Mouse (Mus musculus): ENCODE measurements around the gene Ccdc97.

Ccdc97 gene

GRCm38 (mm10) chr7:25720760-25721159 is 1.9 kb upstream of the Ccdc97 start:
- no peak for DNase-seq (ENCODE audit: extremely low spot score, low spot score)

GRCm38 (mm10) chr7:25719761-25720610 is 1.1 kb upstream of the Ccdc97 start:
- peak; percentile 86 for DNase-seq (ENCODE audit: extremely low spot score, low spot score)

- DNase-seq (ENCODE audit: extremely low spot score, low spot score) = no peak
Measured at GRCm38 (mm10) chr7:25717478-25717877, 1.4 kb downstream of the Ccdc97 start.

DNA sequence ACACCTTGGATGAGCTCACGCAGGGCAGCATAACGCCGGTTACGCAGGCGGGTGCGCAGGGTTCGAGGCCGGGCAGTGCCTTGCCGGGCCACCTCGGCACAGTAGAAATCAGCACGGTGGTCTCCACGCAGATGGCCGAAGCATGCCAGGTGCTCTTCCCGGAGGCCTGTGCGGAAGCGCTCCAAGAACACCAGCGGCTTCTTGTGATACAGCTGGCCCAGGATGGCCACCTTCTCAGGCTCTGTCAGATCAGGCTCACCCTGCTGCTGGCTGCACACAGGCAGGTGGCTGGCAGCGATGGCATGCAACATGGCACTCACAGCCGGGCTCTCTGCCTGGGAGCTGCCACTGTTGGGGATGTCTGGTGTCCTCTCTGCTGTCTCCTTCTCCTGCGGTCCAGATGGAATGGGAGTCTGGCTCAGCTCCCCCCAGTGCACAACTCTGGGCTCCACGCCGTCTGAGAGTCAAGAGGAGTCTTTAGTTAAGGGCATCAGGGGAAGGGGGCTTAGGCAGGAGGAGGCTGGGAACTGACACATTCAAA is 3.1 kb downstream of the Ccdc97 start:
- DNase-seq (ENCODE audit: extremely low spot score, low spot score) = no peak

GRCm38 (mm10) chr7:25714581-25714980 is 4.3 kb downstream of the Ccdc97 start:
- no peak for DNase-seq (ENCODE audit: extremely low spot score, low spot score)

DNA sequence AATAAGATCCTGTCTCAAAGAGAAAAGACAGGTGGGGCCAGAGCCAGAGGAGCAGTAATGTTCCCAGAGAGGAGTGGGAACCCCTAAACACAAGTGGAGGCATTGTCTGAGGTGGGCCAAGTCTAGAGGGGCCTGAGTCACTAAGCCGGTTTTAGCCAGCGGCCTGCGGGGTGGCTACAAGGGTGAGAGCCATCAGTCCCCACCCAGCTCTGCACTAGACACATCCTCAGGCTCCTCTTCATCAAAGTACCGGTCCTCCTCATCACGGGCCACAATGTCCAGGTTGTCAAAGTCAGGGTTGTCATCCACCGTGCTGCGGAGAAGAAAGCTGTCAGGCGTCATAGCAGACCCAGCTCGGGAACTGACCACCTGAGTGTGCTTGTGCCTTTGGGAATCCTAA is 6.1 kb downstream of the Ccdc97 start:
- DNase-seq (ENCODE audit: extremely low spot score, low spot score) = no peak

DNA sequence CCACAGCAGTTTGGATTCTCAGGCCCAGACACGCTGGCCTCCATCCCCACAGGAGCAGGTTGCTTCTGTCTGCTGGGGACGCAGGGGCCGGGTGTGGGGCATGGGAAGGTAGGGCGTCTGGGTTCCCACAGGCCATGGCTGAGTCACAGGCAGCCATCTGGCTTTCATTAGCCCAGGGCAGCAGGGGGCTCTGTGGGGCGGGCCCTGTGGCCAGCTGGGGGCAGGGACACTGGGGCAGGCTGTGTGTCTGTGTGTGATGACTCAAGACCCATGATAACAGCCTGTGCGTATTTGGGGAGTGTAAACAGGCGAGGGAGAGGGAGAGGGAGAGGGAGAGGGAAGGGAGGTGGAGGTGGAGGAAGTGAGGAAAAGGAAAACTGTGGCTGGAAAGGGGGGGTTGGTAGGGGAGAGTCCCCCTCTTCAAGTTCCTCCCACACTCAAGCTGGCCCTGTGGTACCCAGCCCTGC is 7.1 kb downstream of the Ccdc97 start:
- peak; percentile 68 for DNase-seq (ENCODE audit: extremely low spot score, low spot score)

DNA sequence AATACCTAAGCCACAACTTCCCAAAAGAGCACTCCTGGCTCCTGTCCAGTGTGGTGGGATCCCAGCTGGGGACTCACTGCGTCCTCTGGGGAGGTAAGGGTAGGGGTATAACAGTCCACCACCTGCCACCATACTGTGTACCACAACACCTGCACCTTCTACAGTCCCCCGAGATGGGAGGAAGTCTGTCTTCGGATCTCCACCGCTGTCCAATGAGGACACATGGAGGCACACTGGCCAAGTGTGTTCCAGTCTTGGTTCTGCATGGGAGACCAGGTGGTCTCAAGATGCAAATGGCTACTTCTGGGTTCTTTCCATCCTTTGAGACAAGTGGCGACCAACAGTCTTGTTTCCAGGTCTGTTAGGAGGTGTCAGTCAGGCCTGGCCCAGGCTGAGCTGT is 7.7 kb downstream of the Ccdc97 start:
- DNase-seq (ENCODE audit: extremely low spot score, low spot score) = no peak

DNA sequence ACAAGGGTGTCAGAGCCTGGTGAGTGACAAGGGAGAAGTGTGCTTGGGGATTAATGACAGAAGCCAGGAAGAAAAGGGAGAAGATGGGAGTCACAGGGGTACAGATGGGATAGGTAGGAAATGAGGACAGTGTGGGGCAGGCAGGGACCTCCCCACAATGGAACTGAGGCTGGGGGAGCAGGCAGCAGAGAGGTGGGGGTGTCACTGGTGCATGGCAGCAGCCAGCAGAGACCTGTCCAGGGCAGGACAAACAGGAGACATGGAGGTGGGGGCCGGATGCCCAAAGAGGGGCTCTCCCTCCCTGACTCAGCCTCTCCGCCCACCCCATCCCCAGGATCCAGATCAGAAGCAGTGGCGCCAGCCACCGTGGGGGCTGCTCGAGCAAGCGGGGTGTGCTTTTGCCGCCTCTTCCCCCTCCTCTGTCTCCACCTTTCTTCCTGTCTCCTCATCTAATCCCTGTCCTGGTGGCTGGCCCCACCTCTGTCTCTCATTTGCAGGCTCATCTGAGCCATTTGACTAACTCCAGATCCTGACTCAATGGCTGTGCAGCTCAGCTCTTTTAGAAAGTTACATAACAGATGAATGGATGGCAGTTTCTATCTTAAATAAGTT is 8.3 kb downstream of the Ccdc97 start:
- no peak for DNase-seq (ENCODE audit: extremely low spot score, low spot score)

DNA sequence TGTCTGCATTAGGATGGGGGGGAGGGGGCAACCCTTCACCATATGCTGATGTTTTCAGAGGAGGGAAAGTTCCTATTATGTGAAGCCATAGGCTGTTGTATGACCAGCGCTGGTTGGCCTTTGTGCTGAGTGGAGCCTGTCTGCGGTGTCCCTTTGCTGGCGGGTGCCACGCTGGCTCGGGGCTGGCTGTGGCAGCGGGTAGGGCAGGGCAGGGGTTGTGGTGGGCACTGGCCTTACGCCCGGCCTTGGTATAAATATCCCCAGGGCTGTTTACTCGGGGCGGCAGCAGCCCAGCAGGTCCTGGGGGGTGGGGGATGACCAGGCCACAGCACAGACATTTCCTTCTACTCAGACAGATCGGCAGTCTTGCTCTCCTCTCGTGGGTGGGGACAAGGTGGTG is 8.9 kb downstream of the Ccdc97 start:
- no peak for DNase-seq (ENCODE audit: extremely low spot score, low spot score)

- no peak for DNase-seq (ENCODE audit: extremely low spot score, low spot score)
Measured at GRCm38 (mm10) chr7:25707581-25708292, 11.2 kb downstream of the Ccdc97 start.

DNA sequence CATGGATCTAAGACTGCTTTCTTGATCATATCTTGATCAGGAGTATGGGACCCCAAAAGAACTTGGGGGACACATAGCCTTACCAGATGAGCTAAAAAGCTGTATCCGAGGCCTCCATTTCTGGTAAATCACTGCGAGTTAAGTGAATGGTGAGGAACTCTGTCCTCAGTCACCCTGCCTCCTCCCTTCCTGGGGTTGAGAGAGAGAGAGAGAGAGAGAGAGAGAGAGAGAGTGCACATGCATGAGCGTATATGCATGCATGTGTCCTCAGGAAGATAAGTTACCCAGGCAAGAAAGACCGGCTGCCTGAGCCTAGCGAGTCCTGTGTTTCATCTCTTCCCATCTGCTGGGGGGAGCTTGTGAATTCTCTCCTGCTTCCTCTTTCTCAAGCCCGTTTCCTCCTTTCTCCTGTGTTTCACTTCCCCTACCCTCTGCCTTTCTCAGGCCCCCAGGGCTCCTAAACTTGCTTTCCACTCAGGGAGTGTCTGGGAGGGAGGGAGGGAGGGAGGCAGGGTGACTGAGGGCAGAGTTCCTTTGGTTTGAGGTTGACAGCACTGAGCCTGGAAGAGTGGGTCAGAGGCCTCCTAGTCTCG is 12.2 kb downstream of the Ccdc97 start:
- DNase-seq (ENCODE audit: extremely low spot score, low spot score) = no peak

- DNase-seq (ENCODE audit: extremely low spot score, low spot score) = no peak
Measured at GRCm38 (mm10) chr7:25705801-25706251, 13.1 kb downstream of the Ccdc97 start.

DNA sequence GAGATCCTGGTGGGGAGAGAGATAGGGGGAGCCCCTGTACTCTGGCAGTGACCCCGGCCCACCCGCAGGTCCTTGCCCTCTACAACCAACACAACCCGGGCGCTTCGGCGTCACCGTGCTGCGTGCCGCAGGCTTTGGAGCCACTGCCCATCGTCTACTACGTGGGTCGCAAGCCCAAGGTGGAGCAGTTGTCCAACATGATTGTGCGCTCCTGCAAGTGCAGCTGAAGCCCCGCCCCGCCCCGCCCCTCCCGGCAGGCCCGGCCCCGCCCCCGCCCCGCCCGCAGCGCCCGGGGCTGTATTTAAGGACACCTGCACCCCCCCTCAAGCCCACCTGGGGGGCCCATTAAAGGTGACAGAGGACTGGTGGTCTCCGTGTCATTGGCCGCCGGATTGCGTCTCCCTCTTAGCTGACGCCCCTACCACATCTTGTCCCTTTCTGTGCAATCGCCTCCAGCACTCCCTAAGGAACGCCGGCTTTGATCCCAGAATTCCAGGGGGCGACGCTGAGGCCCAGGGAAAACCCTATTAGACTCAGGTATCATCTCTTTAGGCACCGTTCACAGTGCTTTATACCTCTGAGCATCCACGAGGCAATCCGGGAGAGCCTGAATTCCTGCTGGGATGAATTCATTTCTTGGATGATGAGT is 14.0 kb downstream of the Ccdc97 start:
- no peak for DNase-seq (ENCODE audit: extremely low spot score, low spot score)

DNA sequence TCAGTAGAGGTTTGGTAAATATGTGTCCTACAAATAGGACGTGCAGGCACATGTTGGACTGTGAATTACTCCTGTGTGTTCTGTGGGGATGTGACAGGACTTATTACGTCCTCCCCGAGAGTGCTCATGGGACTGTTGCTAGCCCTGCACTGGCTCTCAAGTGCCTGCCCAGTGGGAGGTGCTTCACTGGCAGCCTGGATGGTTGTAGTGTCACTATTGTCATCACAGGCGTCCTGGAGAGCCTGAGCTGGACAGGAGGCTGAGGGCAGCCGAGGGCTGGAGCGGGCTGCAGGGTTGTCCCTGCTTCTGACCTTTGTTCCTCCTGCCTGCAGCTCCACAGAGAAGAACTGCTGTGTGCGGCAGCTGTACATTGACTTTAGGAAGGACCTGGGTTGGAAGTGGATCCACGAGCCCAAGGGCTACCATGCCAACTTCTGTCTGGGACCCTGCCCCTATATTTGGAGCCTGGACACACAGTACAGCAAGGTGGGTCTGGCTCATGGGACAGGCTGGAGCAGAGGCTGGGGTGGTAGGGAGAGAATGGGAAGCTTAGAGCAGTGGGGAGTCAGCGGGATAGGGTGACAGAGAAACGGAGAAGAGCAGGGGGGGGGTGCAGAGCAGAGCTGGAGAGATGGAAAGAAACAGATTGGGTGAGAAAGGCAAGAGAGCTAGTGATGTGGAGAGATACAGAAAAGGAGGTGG is 14.9 kb downstream of the Ccdc97 start:
- no peak for DNase-seq (ENCODE audit: extremely low spot score, low spot score)

DNA sequence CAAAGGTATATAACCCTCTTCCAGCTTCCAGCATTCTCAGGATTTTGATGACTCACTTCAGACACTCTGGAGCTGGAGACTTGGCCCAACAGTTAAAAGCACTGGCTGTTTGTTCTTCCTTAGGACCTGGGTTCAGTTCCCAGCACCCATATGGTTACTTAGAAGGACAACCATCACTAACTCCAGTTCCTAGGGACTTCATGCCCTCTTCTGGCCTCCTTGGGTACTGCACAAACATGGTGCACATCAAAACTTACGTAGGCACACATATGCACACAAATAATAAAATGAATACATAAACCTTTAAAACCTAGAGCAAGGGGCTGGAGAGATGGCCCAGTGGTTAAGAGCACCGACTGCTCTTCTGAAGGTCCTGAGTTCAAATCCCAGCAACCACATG is 16.5 kb downstream of the Ccdc97 start:
- no peak for DNase-seq (ENCODE audit: extremely low spot score, low spot score)

GRCm38 (mm10) chr7:25700732-25701131 is 18.2 kb downstream of the Ccdc97 start:
- no peak for DNase-seq (ENCODE audit: extremely low spot score, low spot score)

- DNase-seq (ENCODE audit: extremely low spot score, low spot score) = no peak
Measured at GRCm38 (mm10) chr7:25699851-25700250, 19.0 kb downstream of the Ccdc97 start.

GRCm38 (mm10) chr7:25694104-25694503 is 24.8 kb downstream of the Ccdc97 start:
- no peak for DNase-seq (ENCODE audit: extremely low spot score, low spot score)

- DNase-seq (ENCODE audit: extremely low spot score, low spot score) = no peak
Measured at GRCm38 (mm10) chr7:25690051-25690450, 28.8 kb downstream of the Ccdc97 start.

Data from neural tube, embryonic 10.5 days (tissue).